Mouse (Mus musculus) ES-E14 (cell line): ENCODE results near the gene Ptprk. TPM values are rescaled to one million over a fixed set of nuclear protein-coding genes. Genes with fewer than 3 reads are reported as not detected.

Source experiments
- DNase-seq: peaks from one replicate; pipeline ENCODE4 v3.0.0-alpha.2; 2013; ENCODE audit warnings: low read depth, low spot score
- H3K27ac ChIP-seq: 2 replicates; pipeline ENCODE4 v1.5.1; 2012; ENCODE audit warnings: low read depth, mild to moderate bottlenecking, low read length, moderate library complexity, mixed read lengths; ENCODE audit not compliant: poor library complexity, insufficient read depth, severe bottlenecking
- H3K36me3 ChIP-seq: 2 replicates; pipeline ENCODE4 v1.6.1; 2012; ENCODE audit warnings: mild to moderate bottlenecking, low read length, moderate library complexity, mixed read lengths; ENCODE audit not compliant: control insufficient read depth, poor library complexity, insufficient read depth, severe bottlenecking
- H3K4me1 ChIP-seq, 2 experiments: fragments of 150-350 bp in 1 of 2; sonication (generic) in 1 of 2; 2 replicates each; pipeline ENCODE4 v1.6.1; 2012; ENCODE audit warnings: low read length in 2 of 2, mild to moderate bottlenecking in 1 of 2, mixed read lengths in 1 of 2; ENCODE audit not compliant: control insufficient read depth in 2 of 2, insufficient read depth in 2 of 2, poor library complexity in 1 of 2
- H3K4me3 ChIP-seq, 2 experiments: fragments of 150-350 bp in 1 of 2; sonication (generic) in 1 of 2; 2 replicates each; pipeline ENCODE4 v1.5.1; 2012; ENCODE audit warnings: low read length in 2 of 2, low read depth in 1 of 2, mild to moderate bottlenecking in 1 of 2, mixed read lengths in 1 of 2; ENCODE audit not compliant: insufficient read depth in 1 of 2, poor library complexity in 1 of 2, severe bottlenecking in 1 of 2
- H3K9ac ChIP-seq: 2 replicates; pipeline ENCODE4 v1.6.1; 2012; ENCODE audit warnings: low read depth, mild to moderate bottlenecking, low read length, mixed read lengths; ENCODE audit not compliant: poor library complexity, insufficient read depth, severe bottlenecking
- H3K9me3 ChIP-seq: fragments of 150-350 bp; sonication (generic); 2 replicates; pipeline ENCODE4 v1.6.1; 2012; ENCODE audit warnings: low read depth, mild to moderate bottlenecking, low read length; ENCODE audit not compliant: control insufficient read depth, insufficient read depth
- CHD2 ChIP-seq: IDR thresholded peaks from 2 replicates; pipeline ENCODE4 v1.6.1; 2014; ENCODE audit warnings: mild to moderate bottlenecking, low read depth, low read length, inconsistent platforms
- HCFC1 ChIP-seq: IDR thresholded peaks from 2 replicates; pipeline ENCODE4 v1.6.1; 2012; ENCODE audit warnings: low read length, inconsistent platforms, borderline replicate concordance; ENCODE audit not compliant: insufficient read depth
- MAFK ChIP-seq: IDR thresholded peaks from 2 replicates; pipeline ENCODE4 v1.6.1; 2014; ENCODE audit warnings: mild to moderate bottlenecking, low read depth, low read length, inconsistent platforms; ENCODE audit not compliant: insufficient read depth
- ZC3H11A ChIP-seq: IDR thresholded peaks from 2 replicates; pipeline ENCODE4 v1.6.1; 2012; ENCODE audit warnings: low read depth, mild to moderate bottlenecking, inconsistent platforms, low read length, borderline replicate concordance
- ZNF384 ChIP-seq: IDR thresholded peaks from 2 replicates; pipeline ENCODE4 v1.6.1; 2012; ENCODE audit warnings: low read depth, low read length, inconsistent platforms
- in situ Hi-C, 2 experiments: fragments of 600-800 bp; cut with MboI; formaldehyde crosslinking; loops; one replicate each; pipeline ENCODE4 v1.15.1; 2025; ENCODE audit warnings: low sequenced_read_pairs in 2 of 2, inconsistent platforms in 1 of 2; ENCODE audit not compliant: unreplicated experiment in 2 of 2
- total RNA-seq: library from RNA; depleted of rRNA; stranded (reverse); fragments of 300-350 nt; gene quantifications from 2 replicates; pipeline ENCODE4 v1.2.3, GENCODE M21; 2012

The Ptprk gene
- total RNA-seq, 1 experiment: 67.0 TPM

DNA sequence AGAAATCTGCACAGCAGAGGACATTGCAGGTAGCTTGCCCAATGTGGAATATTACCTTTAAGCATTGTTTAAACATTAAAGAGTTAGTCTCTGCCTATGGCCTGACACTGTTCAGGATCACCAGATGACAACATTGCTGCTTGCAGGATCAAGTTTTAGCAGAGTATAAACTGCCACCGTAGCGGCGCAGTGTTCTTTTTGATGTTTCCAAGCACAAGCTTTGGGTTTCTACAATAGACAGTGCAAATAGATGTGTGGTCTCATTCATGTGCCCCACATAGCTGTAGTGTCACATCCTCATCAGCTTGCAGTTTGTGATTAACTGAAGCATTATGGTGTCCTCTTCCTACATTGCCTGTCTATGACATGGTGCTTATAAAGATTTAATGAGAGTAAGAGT, 522.3 kb downstream of the Ptprk start:
- DNase-seq: no peak
- no peak overlapping the region for H3K9ac ChIP-seq
- H3K36me3 ChIP-seq: no peaks in the 10 kb centered on the region
- in situ Hi-C loops: no loop called here
- no peak overlapping the region for H3K27ac ChIP-seq
- H3K9me3 ChIP-seq: no peaks in the 10 kb centered on the region
- TF ChIP-seq CHD2: no peak
- TF ChIP-seq MAFK: no peak
- no peak for TF ChIP-seq ZNF384
- TF ChIP-seq ZC3H11A: no peak
- TF ChIP-seq HCFC1: no peak
- H3K4me3 ChIP-seq: no peak overlapping the region
- no peaks in the 10 kb centered on the region for H3K4me1 ChIP-seq

DNA sequence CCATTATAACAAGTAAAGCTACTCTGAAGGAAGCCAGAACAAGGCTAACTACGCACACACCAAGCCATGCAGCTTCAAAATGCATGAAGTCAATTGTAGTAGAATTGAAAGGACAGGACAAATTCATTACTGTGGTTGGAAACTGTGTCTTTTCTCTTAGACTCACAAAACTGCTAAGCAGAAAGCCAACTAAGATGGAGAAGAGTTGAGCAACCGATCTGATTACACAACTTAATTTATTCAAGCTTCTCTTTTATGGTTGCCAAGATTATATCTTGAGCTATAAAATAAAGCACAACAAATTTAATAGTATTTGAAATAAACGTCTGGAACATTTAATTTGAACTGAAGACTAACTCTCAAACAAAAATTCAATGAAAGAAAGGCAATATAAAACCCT, 534.5 kb downstream of the Ptprk start:
- no peak overlapping the region for H3K4me3 ChIP-seq
- no peaks in the 10 kb centered on the region for H3K36me3 ChIP-seq
- H3K27ac ChIP-seq: no peak overlapping the region
- no peaks in the 10 kb centered on the region for H3K4me1 ChIP-seq
- H3K9me3 ChIP-seq: no peaks in the 10 kb centered on the region
- in situ Hi-C loops: no loop called here
- no peak for TF ChIP-seq ZNF384
- no peak for TF ChIP-seq MAFK
- TF ChIP-seq CHD2: no peak
- no peak for TF ChIP-seq ZC3H11A
- no peak for TF ChIP-seq HCFC1
- no peak for DNase-seq
- H3K9ac ChIP-seq: no peak overlapping the region

DNA sequence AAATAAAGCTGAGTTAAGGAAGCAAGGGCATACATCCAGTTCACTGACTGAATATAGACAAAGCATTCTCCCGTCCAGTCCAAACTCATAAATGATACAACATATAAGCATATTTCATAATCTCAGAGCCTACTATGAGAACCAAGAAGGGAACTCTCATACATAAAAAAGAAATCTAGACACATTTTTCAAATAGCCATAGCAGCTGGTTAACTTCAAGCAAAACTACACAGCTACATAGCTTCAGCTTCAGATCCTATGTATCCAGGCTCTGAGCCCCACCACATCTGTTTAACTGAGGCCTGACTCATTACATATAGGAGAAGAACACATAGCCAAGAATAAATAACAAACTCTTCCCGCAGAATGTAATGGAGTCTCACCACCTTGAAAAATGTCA, 539.8 kb downstream of the Ptprk start:
- Histone ChIP-seq H3K27ac (no peak overlapping the region), H3K36me3 (no peaks in the 10 kb centered on the region), H3K4me1 (no peaks in the 10 kb centered on the region), H3K4me3 (no peak overlapping the region), H3K9ac (no peak overlapping the region), H3K9me3 (no peaks in the 10 kb centered on the region)
- no peak for DNase-seq
- in situ Hi-C loops: no loop called here
- TF ChIP-seq ZC3H11A: no peak
- no peak for TF ChIP-seq HCFC1
- TF ChIP-seq ZNF384: no peak
- no peak for TF ChIP-seq MAFK
- no peak for TF ChIP-seq CHD2

DNA sequence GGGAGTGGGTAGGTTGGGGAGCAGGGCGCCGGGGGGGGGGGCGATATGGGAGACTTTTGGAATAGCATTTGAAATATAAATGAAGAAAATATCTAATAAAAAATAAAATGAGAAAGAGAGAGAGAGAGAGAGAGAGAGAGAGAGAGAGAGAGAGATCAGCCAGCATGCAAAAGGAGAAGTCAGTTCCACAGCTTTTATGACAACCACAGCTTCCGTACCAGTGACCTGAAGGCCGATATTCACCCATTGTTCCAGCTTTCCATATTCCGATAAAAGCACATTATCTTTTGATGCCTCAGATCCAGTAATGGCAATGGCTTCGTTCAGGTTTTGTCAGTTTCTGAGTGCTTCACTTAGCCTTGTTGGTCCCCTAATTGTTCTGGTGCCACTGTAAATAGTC, 542.6 kb downstream of the Ptprk start:
- in situ Hi-C loops: no loop called here
- H3K9me3 ChIP-seq: no peaks in the 10 kb centered on the region
- no peaks in the 10 kb centered on the region for H3K4me1 ChIP-seq
- H3K9ac ChIP-seq: no peak overlapping the region
- TF ChIP-seq ZNF384: no peak
- TF ChIP-seq MAFK: no peak
- TF ChIP-seq ZC3H11A: no peak
- TF ChIP-seq HCFC1: no peak
- no peak for TF ChIP-seq CHD2
- no peak for DNase-seq
- H3K4me3 ChIP-seq: no peak overlapping the region
- H3K36me3 ChIP-seq: no peaks in the 10 kb centered on the region
- H3K27ac ChIP-seq: no peak overlapping the region

DNA sequence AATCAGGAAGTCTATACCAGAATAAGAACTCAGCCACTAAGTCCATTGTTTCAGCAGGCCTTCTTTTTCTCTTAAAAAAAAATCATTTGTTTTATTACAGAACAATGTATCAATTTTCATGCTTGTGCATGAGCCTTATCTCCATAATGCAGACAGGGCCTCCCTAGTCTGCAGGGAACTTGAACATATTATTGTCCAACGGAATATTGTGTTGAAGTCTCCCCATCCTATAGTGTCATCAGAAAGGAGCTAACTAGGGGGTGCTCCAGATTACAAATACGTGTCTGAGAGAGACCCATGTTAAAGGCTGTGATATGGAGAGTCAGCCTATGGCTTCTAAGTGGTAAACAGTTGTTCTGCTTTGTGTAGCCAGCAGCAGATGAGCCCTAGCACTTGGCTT, 543.4 kb downstream of the Ptprk start:
- Histone ChIP-seq H3K9me3 (no peaks in the 10 kb centered on the region), H3K36me3 (no peaks in the 10 kb centered on the region), H3K4me3 (no peak overlapping the region), H3K4me1 (no peaks in the 10 kb centered on the region), H3K9ac (no peak overlapping the region), H3K27ac (no peak overlapping the region)
- no peak for DNase-seq
- in situ Hi-C loops: no loop called here
- TF ChIP-seq ZC3H11A (no peak), HCFC1 (no peak), ZNF384 (no peak)
